Mouse (Mus musculus) embryonic fibroblast, embryonic 13.5 days (primary cell): ENCODE results near the gene Mrm3.

Experiments used
- CTCF ChIP-seq: IDR thresholded peaks from 2 replicates; pipeline ENCODE4 v1.5.1; 2011; ENCODE audit warnings: mild to moderate bottlenecking, control low read depth, low read length, moderate library complexity, borderline replicate concordance; ENCODE audit not compliant: insufficient read depth
- POLR2A ChIP-seq: IDR thresholded peaks from 2 replicates; pipeline ENCODE4 v1.6.1; 2011; ENCODE audit warnings: low read depth, mild to moderate bottlenecking, control low read depth, low read length, moderate library complexity

- TF ChIP-seq CTCF (no peak), POLR2A (no peak)
Observed at GRCm38 (mm10) chr11:76196275-76196976, 47.1 kb upstream of the Mrm3 start.
